Mouse (Mus musculus): Measurements from ENCODE around the gene Cenpo. TPM values are rescaled to one million over a fixed set of nuclear protein-coding genes. Genes with fewer than 3 reads are reported as not detected.
A peak's percentile ranks its signal among the peaks of the same experiment; 100 is the strongest.

Cenpo gene
- 7.0 and 9.3 TPM in 2 replicates for total RNA-seq (2014; rRNA removed)
- 5.4 and 5.8 TPM in 2 replicates for polyA plus RNA-seq (2015; fragmentation: Nextera tagmentation; extraction: Ambion mirVana)

DNA sequence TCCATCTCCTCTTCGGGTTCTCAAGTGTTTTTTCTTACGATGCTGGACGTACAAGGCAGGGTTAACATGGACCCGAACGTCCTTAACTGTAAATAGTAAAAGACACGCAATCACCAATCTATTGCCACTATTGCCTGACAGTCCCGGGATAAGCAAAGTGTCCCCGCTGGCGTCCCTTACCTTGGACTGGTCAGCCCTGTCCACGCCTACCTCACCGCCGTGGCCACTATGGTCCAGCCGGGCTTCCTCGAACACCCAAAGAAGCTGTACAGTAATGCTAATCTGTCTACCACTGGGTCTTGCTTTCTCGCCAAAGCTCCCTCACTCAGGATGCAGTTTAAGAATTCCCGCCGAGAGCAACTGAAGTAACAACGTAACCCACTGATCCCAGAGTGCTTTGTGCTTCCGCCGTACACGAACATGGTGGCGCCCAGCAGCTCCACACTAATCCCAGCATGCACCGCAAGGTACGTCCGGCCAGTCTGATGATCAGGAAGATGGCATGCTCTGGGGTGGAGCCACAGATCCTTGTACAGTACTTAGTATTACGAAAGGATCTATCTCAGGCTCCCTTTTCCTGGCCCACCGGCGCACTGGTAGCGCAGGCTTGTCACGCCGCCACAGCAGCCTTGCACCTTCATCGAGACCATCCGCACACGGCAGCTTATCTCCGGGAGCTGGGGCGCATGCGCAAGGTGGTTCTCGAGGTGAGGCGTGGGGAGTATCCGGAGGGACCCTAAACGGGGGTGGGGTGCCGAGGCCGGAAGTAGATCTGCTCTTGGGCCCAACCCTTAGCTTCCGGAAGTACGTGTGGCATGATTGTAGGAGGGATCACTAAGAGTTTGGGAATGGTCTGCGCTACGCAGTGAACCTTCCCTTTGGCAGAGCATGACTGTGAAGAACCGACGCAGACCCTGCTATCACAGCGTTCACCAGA, at the start of gene Cenpo, which contains the start of gene Ptrhd1:
Gene Cenpo, minus strand, starts transcription at position 723 of the 937 bp plus-strand sequence.
Gene Ptrhd1, plus strand, starts transcription at position 456 of the 937 bp plus-strand sequence.
- peak within 1 kb of the TSS; percentile 64 for H3K4me2 ChIP-seq (ENCODE audit: low read depth, low read length, poor library complexity, severe bottlenecking)
- WGBS: under 1% methylated on average over 50 of the region's 50 CpGs
- H3K27me3 ChIP-seq (ENCODE audit: insufficient read depth, low read length): no peaks in the 10 kb centered on the region
- H3K4me1 ChIP-seq (ENCODE audit: insufficient read depth, low read length): no peaks in the 10 kb centered on the region
- H3K4me3 ChIP-seq (ENCODE audit: low read depth, low read length): peak within 1 kb of the TSS; percentile 55
- peak within 1 kb of the TSS; percentile 74 for H3K9ac ChIP-seq (replicated peaks; ENCODE audit: low read length, poor library complexity, severe bottlenecking)
- peaks cover 11% of the 10 kb centered on the region; the same call in 1 of the 2 replicates for H3K36me3 ChIP-seq (ENCODE audit: insufficient read depth, low read length)
- no peaks in the 10 kb centered on the region for H3K9me3 ChIP-seq (ENCODE audit: low read length)
- ATAC-seq (ENCODE audit: low FRiP score) (peak; percentile 98), DNase-seq (ENCODE audit: low spot score) (peak; percentile 98)
- no peak for TF ChIP-seq CTCF (IDR thresholded peaks at IDR 0.05)
- peak within 1 kb of the TSS; percentile 96 for H3K27ac ChIP-seq (ENCODE audit: low read depth, low read length)

DNA sequence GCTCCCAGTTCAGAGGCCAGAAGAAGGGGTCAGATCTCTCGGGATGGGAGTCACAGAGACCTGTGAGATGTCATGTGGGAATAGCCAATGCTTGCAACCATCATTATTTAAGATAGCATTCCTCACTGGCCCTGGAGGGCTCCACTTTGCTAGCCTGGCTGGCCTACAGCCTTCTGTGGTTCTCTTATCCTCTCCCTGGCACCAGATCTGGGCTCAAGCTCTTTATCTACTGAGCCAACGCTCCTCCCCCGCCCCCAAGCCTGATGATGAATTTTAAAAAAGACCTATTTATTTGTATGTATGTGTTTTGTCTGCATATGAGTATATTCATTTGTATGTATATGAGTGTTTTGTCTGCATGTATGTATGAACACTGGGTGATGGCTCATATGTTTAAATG, 45.8 kb upstream of the Cenpo start:
- no peak for ATAC-seq (ENCODE audit: low FRiP score)
- Histone ChIP-seq H3K9me3 (ENCODE audit: low read length) (no peaks in the 10 kb centered on the region), H3K36me3 (ENCODE audit: insufficient read depth, low read length) (peaks cover 6% of the 10 kb centered on the region), H3K4me3 (ENCODE audit: low read depth, low read length) (no peak overlapping the region), H3K4me1 (ENCODE audit: insufficient read depth, low read length) (no peaks in the 10 kb centered on the region), H3K27ac (ENCODE audit: low read depth, low read length) (no peak overlapping the region), H3K4me2 (ENCODE audit: low read depth, low read length, poor library complexity, severe bottlenecking) (no peak overlapping the region), H3K9ac (replicated peaks; ENCODE audit: low read length, poor library complexity, severe bottlenecking) (no peak overlapping the region), H3K27me3 (ENCODE audit: insufficient read depth, low read length) (no peaks in the 10 kb centered on the region)
- no peak for DNase-seq (ENCODE audit: low spot score)
- WGBS: 92% methylated on average over 3 of the region's 3 CpGs
- TF ChIP-seq CTCF (IDR thresholded peaks at IDR 0.05): no peak

DNA sequence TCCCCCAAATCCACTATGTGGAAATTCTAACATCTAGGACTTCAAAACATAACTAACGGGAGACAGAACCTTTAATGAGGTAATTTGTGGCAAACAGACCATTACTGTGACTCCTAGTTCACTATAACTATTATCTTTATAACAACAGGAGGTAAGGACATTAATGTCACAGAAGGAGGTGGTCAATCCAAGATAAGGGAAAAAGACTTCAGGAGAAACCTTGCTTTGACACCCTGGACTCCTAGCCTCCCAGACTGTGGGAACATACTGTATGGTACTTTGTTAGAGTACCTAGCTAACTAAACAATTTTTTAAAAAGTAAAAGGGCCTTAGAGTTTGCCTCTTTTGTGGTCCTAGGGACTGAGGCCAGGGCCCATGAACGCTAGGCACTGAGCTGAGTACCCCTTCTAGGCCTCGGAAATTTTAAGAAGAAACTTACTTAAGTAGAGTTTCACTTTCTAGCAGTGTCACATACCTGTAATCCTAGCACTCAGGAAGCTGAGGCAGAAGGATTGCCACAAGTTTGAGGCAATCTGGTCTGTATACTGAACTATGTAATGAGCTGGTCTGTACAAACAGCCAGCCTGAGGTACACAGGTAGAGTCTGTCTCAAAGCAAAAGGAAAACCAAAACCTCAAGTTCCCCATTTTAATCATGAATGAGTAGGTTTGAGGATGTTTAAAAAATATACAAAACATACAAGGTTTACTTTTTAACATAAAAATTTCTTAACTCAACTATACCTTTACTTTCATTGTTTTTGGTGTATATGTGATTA, 45.1 kb upstream of the Cenpo start:
- WGBS: 92% methylated on average over 3 of the region's 3 CpGs
- H3K27ac ChIP-seq (ENCODE audit: low read depth, low read length): no peak overlapping the region
- no peak overlapping the region for H3K4me3 ChIP-seq (ENCODE audit: low read depth, low read length)
- DNase-seq (ENCODE audit: low spot score) (no peak), ATAC-seq (ENCODE audit: low FRiP score) (no peak)
- H3K36me3 ChIP-seq (ENCODE audit: insufficient read depth, low read length): peaks cover 12% of the 10 kb centered on the region
- no peaks in the 10 kb centered on the region for H3K4me1 ChIP-seq (ENCODE audit: insufficient read depth, low read length)
- no peak for TF ChIP-seq CTCF (IDR thresholded peaks at IDR 0.05)
- no peaks in the 10 kb centered on the region for H3K9me3 ChIP-seq (ENCODE audit: low read length)
- H3K9ac ChIP-seq (replicated peaks; ENCODE audit: low read length, poor library complexity, severe bottlenecking): no peak overlapping the region
- no peaks in the 10 kb centered on the region for H3K27me3 ChIP-seq (ENCODE audit: insufficient read depth, low read length)
- H3K4me2 ChIP-seq (ENCODE audit: low read depth, low read length, poor library complexity, severe bottlenecking): no peak overlapping the region

DNA sequence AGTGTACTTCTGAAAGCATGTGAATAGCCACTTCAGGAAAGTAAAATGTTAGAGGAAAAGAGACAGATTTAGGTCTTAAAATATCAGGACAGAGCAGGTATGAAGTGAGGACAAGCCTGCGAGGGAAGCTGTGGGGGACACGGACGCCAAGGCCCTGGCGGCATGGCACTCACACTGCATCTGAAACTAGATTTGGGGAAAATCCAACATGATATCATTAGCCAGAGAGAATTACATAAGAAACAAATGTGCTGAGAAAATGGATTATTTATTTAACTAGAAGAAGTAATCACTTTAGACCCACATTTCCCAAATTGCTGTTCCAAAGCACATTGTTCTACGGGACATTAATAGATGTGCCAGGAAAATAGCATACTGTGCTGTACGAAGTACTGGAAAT, 37.0 kb upstream of the Cenpo start:
- ATAC-seq (ENCODE audit: low FRiP score) (no peak), DNase-seq (ENCODE audit: low spot score) (no peak)
- Histone ChIP-seq H3K9me3 (ENCODE audit: low read length) (no peaks in the 10 kb centered on the region), H3K4me1 (ENCODE audit: insufficient read depth, low read length) (no peaks in the 10 kb centered on the region), H3K27me3 (ENCODE audit: insufficient read depth, low read length) (no peaks in the 10 kb centered on the region), H3K4me3 (ENCODE audit: low read depth, low read length) (no peak overlapping the region), H3K9ac (replicated peaks; ENCODE audit: low read length, poor library complexity, severe bottlenecking) (no peak overlapping the region), H3K27ac (ENCODE audit: low read depth, low read length) (no peak overlapping the region), H3K4me2 (ENCODE audit: low read depth, low read length, poor library complexity, severe bottlenecking) (no peak overlapping the region), H3K36me3 (ENCODE audit: insufficient read depth, low read length) (peaks cover 54% of the 10 kb centered on the region)
- 89% methylated on average over 6 of the region's 6 CpGs for WGBS
- no peak for TF ChIP-seq CTCF (IDR thresholded peaks at IDR 0.05)

DNA sequence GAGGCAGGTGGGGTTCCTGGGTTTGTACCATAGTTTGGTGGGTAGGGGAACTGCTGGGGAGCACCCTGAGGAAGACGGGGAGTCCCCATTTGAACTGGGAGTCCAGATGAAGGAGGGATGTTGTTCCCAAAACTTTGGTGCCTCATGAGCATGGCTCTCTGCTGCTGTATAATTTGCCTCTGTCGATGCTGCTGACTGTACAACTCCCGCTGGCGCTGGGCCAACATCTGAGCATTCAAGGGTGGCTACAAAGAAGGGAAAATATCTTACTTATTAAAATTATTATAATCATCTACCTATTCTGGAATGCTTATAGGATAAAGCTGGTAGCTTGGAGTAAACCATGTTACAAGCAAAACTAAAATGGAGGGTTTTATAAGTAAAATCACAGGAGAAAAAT, 33.7 kb upstream of the Cenpo start:
- Histone ChIP-seq H3K4me1 (ENCODE audit: insufficient read depth, low read length) (no peaks in the 10 kb centered on the region), H3K9me3 (ENCODE audit: low read length) (no peaks in the 10 kb centered on the region), H3K27ac (ENCODE audit: low read depth, low read length) (no peak overlapping the region), H3K4me2 (ENCODE audit: low read depth, low read length, poor library complexity, severe bottlenecking) (no peak overlapping the region), H3K27me3 (ENCODE audit: insufficient read depth, low read length) (no peaks in the 10 kb centered on the region), H3K4me3 (ENCODE audit: low read depth, low read length) (no peak overlapping the region), H3K36me3 (ENCODE audit: insufficient read depth, low read length) (peaks cover 48% of the 10 kb centered on the region), H3K9ac (replicated peaks; ENCODE audit: low read length, poor library complexity, severe bottlenecking) (no peak overlapping the region)
- DNase-seq (ENCODE audit: low spot score) (peak; percentile 21), ATAC-seq (ENCODE audit: low FRiP score) (no peak)
- no peak for TF ChIP-seq CTCF (IDR thresholded peaks at IDR 0.05)
- WGBS: 99% methylated on average over 4 of the region's 4 CpGs

Measured in midbrain, postnatal 0 days (tissue).